Mouse (Mus musculus): Measurements from ENCODE around the gene Ulk2. TPM values are rescaled to one million over a fixed set of nuclear protein-coding genes. Genes with fewer than 3 reads are reported as not detected.

Ulk2 gene
- polyA plus RNA-seq, 2 experiments, result 24.7 to 32.3 TPM

GRCm38 (mm10) chr11:61728037-61728436, 126.8 kb downstream of the Ulk2 start:
- Histone ChIP-seq H3K27me3 (ENCODE audit: control insufficient read depth, insufficient read depth, low read length) (no peaks in the 10 kb centered on the region), H3K36me3 (ENCODE audit: control insufficient read depth, insufficient read depth, low read length) (peaks cover 56% of the 10 kb centered on the region), H3K4me1 (ENCODE audit: control insufficient read depth, insufficient read depth, low read length) (no peaks in the 10 kb centered on the region), H3K4me2 (replicated peaks; ENCODE audit: low read depth, low read length, severe bottlenecking) (no peak overlapping the region), H3K9ac (ENCODE audit: low read depth, low read length, severe bottlenecking) (no peak overlapping the region), H3K27ac (replicated peaks; ENCODE audit: low read depth, low read length) (no peak overlapping the region), H3K9me3 (ENCODE audit: control insufficient read depth, low read length) (no peaks in the 10 kb centered on the region), H3K4me3 (replicated peaks; ENCODE audit: low read length) (no peak overlapping the region)
- ATAC-seq (ENCODE audit: low FRiP score, low read depth) (no peak), DNase-seq (ENCODE audit: low spot score) (no peak)
- TF ChIP-seq POLR2A (IDR thresholded peaks at IDR 0.05; ENCODE audit: borderline replicate concordance, extremely low read depth, insufficient read depth, insufficient read length), result no peak
- 53% methylated on average over 2 of the region's 2 CpGs for WGBS

Other genes starting within 250 kb of the Ulk2 start
- gene Grap, start 201.8 kb downstream of the Ulk2 start, polyA plus RNA-seq (2012; rRNA removed), result 4.7 and 5.1 TPM in 2 replicates
- 4.9 and 5.6 TPM in 2 replicates for gene Grap, start 201.8 kb downstream of the Ulk2 start, polyA plus RNA-seq (2014; fragmentation: Nextera tagmentation; extraction: Ambion mirVana)
- 2.1 and 2.4 TPM in 2 replicates for gene Fam83g, start 171.0 kb downstream of the Ulk2 start, polyA plus RNA-seq (2012; rRNA removed)
- gene Fam83g, start 171.0 kb downstream of the Ulk2 start, polyA plus RNA-seq (2014; fragmentation: Nextera tagmentation; extraction: Ambion mirVana), result 2.8 TPM in 2 replicates
- gene Slc5a10, start 134.2 kb downstream of the Ulk2 start, polyA plus RNA-seq (2012; rRNA removed), result 0.04 and 0.09 TPM in 2 replicates
- gene Slc5a10, start 134.2 kb downstream of the Ulk2 start, polyA plus RNA-seq (2014; fragmentation: Nextera tagmentation; extraction: Ambion mirVana), result not detected in 2 replicates
- gene Prpsap2, start 93.0 kb downstream of the Ulk2 start, polyA plus RNA-seq (2012; rRNA removed), result 31.4 and 33.2 TPM in 2 replicates
- 20.6 and 23.7 TPM in 2 replicates for gene Prpsap2, start 93.0 kb downstream of the Ulk2 start, polyA plus RNA-seq (2014; fragmentation: Nextera tagmentation; extraction: Ambion mirVana)
- 16.9 and 18.2 TPM in 2 replicates for gene Akap10, start 75.2 kb upstream of the Ulk2 start, polyA plus RNA-seq (2012; rRNA removed)
- gene Akap10, start 75.2 kb upstream of the Ulk2 start, polyA plus RNA-seq (2014; fragmentation: Nextera tagmentation; extraction: Ambion mirVana), result 15.8 and 16.4 TPM in 2 replicates
- gene Specc1, start 101.7 kb upstream of the Ulk2 start, polyA plus RNA-seq (2012; rRNA removed), result 8.0 and 8.7 TPM in 2 replicates
- 8.9 and 9.9 TPM in 2 replicates for gene Specc1, start 101.7 kb upstream of the Ulk2 start, polyA plus RNA-seq (2014; fragmentation: Nextera tagmentation; extraction: Ambion mirVana)

All from limb, embryonic 14.5 days (tissue).